Mouse (Mus musculus): Measurements from ENCODE around the gene Hoxb6. TPM values are rescaled to one million over a fixed set of nuclear protein-coding genes. Genes with fewer than 3 reads are reported as not detected.

Gene Hoxb6
- polyA plus RNA-seq (2014; fragmentation: Nextera tagmentation; extraction: Ambion mirVana), result not detected in 2 replicates

GRCm38 (mm10) chr11:96291681-96292564 lies at the start of gene Hoxb6:
Gene Hoxb6 (plus strand): TSS chr11:96292476.
- H3K9me3 ChIP-seq (ENCODE audit: control insufficient read depth, low read length), result no peaks in the 10 kb centered on the region
- no peaks in the 10 kb centered on the region for H3K36me3 ChIP-seq (ENCODE audit: control insufficient read depth, insufficient read depth, low read length)
- H3K4me3 ChIP-seq (ENCODE audit: control insufficient read depth in 1 of 2, insufficient read depth in 1 of 2, low read depth in 1 of 2, low read length in 2 of 2), result no peak within 1 kb of the TSS
- WGBS, result 2% methylated on average over 22 of the region's 22 CpGs
- H3K4me1 ChIP-seq (ENCODE audit: control insufficient read depth in 2 of 2, insufficient read depth in 2 of 2, low read length in 2 of 2), result peaks cover 0 to under 1% of the 10 kb centered on the region in 2 experiments; a peak in 1 of 4 replicates
- H3K4me2 ChIP-seq (ENCODE audit: low read length), result no peak within 1 kb of the TSS
- no peak for ATAC-seq (ENCODE audit: insufficient number of reproducible peaks, insufficient read depth, low FRiP score, low read depth)
- H3K9ac ChIP-seq (ENCODE audit: low read length), result no peak within 1 kb of the TSS
- H3K27ac ChIP-seq (replicated peaks in 1 of 2; ENCODE audit: control insufficient read depth in 1 of 2, insufficient read depth in 1 of 2, low read depth in 2 of 2, low read length in 2 of 2), result no peak within 1 kb of the TSS
- H3K27me3 ChIP-seq (ENCODE audit: control insufficient read depth, insufficient read depth, low read length), result peaks cover 100% of the 10 kb centered on the region

DNA sequence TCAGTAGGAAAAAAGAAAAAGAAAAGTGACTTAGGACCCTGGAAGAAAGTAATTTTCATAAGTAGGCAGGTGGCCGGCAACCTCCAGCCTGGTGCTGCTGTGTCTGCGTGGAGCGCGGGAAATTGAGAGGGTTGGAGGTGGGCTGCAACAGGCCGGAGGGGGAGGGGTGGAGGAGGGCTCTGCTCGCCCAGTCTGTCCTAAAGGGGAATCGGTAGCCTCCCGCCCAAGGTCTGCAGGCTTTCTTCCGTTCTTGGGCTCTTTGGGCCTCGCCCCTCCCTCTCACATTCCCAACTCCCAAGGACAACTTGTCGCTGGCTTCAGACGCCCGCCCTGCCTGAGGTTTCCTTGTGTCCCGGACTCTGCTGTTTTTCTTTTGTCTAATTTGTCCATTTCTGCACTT lies 41.4 kb upstream of the Hoxb6 start:
- H3K27me3 ChIP-seq (ENCODE audit: control insufficient read depth, insufficient read depth, low read length), result peaks cover 87% of the 10 kb centered on the region
- H3K27ac ChIP-seq (replicated peaks in 1 of 2; ENCODE audit: control insufficient read depth in 1 of 2, insufficient read depth in 1 of 2, low read depth in 2 of 2, low read length in 2 of 2), result no peak overlapping the region
- H3K4me1 ChIP-seq (ENCODE audit: control insufficient read depth in 2 of 2, insufficient read depth in 2 of 2, low read length in 2 of 2), result no peaks in the 10 kb centered on the region; a peak in 1 of 4 replicates
- no peak overlapping the region for H3K4me2 ChIP-seq (ENCODE audit: low read length)
- H3K4me3 ChIP-seq (ENCODE audit: control insufficient read depth in 1 of 2, insufficient read depth in 1 of 2, low read depth in 1 of 2, low read length in 2 of 2), result no peak overlapping the region
- WGBS, result 0% methylated on average over 14 of the region's 14 CpGs
- no peak for ATAC-seq (ENCODE audit: insufficient number of reproducible peaks, insufficient read depth, low FRiP score, low read depth)
- no peaks in the 10 kb centered on the region for H3K9me3 ChIP-seq (ENCODE audit: control insufficient read depth, low read length)
- no peaks in the 10 kb centered on the region for H3K36me3 ChIP-seq (ENCODE audit: control insufficient read depth, insufficient read depth, low read length)
- H3K9ac ChIP-seq (ENCODE audit: low read length), result no peak overlapping the region

DNA sequence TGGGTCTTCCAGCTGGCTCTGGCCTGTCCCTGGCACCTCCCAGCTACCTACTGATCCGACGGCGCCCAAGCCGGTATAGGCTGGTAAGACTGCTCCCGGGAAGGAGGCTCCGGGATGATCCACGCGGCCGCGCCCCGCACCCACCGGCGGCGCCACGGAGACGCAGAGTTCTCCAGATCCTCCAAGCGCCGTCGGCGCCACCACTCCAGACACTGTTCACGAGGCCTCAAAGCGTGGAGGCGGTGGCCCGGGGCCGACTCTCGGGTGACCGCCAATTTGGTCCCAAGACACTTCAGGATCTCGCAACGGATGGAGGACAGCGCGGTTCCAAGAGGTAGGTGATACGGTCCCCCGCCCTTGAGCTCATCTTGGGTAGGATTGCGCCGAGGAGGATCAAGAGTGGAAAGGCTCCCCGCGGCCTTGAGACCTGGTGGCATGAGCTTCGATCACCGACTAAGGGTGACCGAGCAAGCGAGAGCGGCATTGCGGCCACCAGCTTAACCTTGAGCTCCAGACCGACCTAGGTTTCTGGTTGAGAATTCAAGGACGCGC lies 40.7 kb upstream of the Hoxb6 start:
- H3K4me2 ChIP-seq (ENCODE audit: low read length), result no peak overlapping the region
- 1% methylated on average over 46 of the region's 46 CpGs for WGBS
- peaks cover 87% of the 10 kb centered on the region for H3K27me3 ChIP-seq (ENCODE audit: control insufficient read depth, insufficient read depth, low read length)
- H3K4me3 ChIP-seq (ENCODE audit: control insufficient read depth in 1 of 2, insufficient read depth in 1 of 2, low read depth in 1 of 2, low read length in 2 of 2), result no peak overlapping the region
- no peak overlapping the region for H3K27ac ChIP-seq (replicated peaks in 1 of 2; ENCODE audit: control insufficient read depth in 1 of 2, insufficient read depth in 1 of 2, low read depth in 2 of 2, low read length in 2 of 2)
- H3K36me3 ChIP-seq (ENCODE audit: control insufficient read depth, insufficient read depth, low read length), result no peaks in the 10 kb centered on the region
- H3K9ac ChIP-seq (ENCODE audit: low read length), result no peak overlapping the region
- ATAC-seq (ENCODE audit: insufficient number of reproducible peaks, insufficient read depth, low FRiP score, low read depth), result no peak
- H3K9me3 ChIP-seq (ENCODE audit: control insufficient read depth, low read length), result no peaks in the 10 kb centered on the region
- no peaks in the 10 kb centered on the region; a peak in 1 of 4 replicates for H3K4me1 ChIP-seq (ENCODE audit: control insufficient read depth in 2 of 2, insufficient read depth in 2 of 2, low read length in 2 of 2)

DNA sequence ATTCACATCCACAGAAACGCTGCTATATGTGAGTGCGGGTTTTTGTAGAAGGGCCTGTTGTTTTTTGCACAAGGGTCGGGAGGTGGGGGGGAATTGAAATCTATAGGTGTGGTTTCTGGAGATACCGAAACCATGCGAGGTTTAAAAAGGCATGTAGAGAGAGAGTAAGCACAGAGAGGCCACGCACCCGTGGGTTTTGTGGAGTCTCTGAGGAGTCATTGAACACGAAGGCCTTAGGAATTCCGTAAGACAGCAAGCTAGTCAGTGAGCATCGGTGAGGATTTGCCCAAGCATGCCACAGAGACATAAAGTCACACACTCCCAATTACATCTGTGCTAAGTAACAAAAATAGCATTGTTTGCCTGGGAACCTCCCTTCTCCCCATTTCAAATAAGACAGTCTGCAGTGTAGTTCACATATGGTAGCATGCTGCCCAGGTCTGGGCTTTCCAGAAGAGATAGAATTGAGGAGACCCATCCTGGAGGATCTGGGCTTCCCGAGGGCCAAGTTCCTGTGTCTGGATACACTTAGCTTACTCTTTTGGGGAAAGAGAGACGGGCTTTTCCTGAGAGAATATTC lies 39.6 kb upstream of the Hoxb6 start:
- H3K4me2 ChIP-seq (ENCODE audit: low read length), result no peak overlapping the region
- peaks cover 88% of the 10 kb centered on the region for H3K27me3 ChIP-seq (ENCODE audit: control insufficient read depth, insufficient read depth, low read length)
- WGBS, result 4% methylated on average over 12 of the region's 12 CpGs
- no peak overlapping the region for H3K9ac ChIP-seq (ENCODE audit: low read length)
- H3K9me3 ChIP-seq (ENCODE audit: control insufficient read depth, low read length), result no peaks in the 10 kb centered on the region
- H3K4me1 ChIP-seq (ENCODE audit: control insufficient read depth in 2 of 2, insufficient read depth in 2 of 2, low read length in 2 of 2), result no peaks in the 10 kb centered on the region; a peak in 1 of 4 replicates
- no peak overlapping the region for H3K4me3 ChIP-seq (ENCODE audit: control insufficient read depth in 1 of 2, insufficient read depth in 1 of 2, low read depth in 1 of 2, low read length in 2 of 2)
- no peak for ATAC-seq (ENCODE audit: insufficient number of reproducible peaks, insufficient read depth, low FRiP score, low read depth)
- H3K27ac ChIP-seq (replicated peaks in 1 of 2; ENCODE audit: control insufficient read depth in 1 of 2, insufficient read depth in 1 of 2, low read depth in 2 of 2, low read length in 2 of 2), result no peak overlapping the region
- H3K36me3 ChIP-seq (ENCODE audit: control insufficient read depth, insufficient read depth, low read length), result no peaks in the 10 kb centered on the region

- Histone ChIP-seq H3K9me3 (ENCODE audit: control insufficient read depth, low read length) (no peaks in the 10 kb centered on the region), H3K9ac (ENCODE audit: low read length) (no peak overlapping the region), H3K27me3 (ENCODE audit: control insufficient read depth, insufficient read depth, low read length) (peaks cover 97% of the 10 kb centered on the region), H3K36me3 (ENCODE audit: control insufficient read depth, insufficient read depth, low read length) (no peaks in the 10 kb centered on the region), H3K27ac (replicated peaks in 1 of 2; ENCODE audit: control insufficient read depth in 1 of 2, insufficient read depth in 1 of 2, low read depth in 2 of 2, low read length in 2 of 2) (no peak overlapping the region), H3K4me1 (ENCODE audit: control insufficient read depth in 2 of 2, insufficient read depth in 2 of 2, low read length in 2 of 2) (no peaks in the 10 kb centered on the region; a peak in 1 of 4 replicates), H3K4me2 (ENCODE audit: low read length) (no peak overlapping the region), H3K4me3 (ENCODE audit: control insufficient read depth in 1 of 2, insufficient read depth in 1 of 2, low read depth in 1 of 2, low read length in 2 of 2) (no peak overlapping the region)
- ATAC-seq (ENCODE audit: insufficient number of reproducible peaks, insufficient read depth, low FRiP score, low read depth), result no peak
- under 1% methylated on average over 11 of the region's 11 CpGs for WGBS
Observed at GRCm38 (mm10) chr11:96254221-96254620, 38.1 kb upstream of the Hoxb6 start.

- WGBS, result 2% methylated on average over 39 of the region's 39 CpGs
- H3K9me3 ChIP-seq (ENCODE audit: control insufficient read depth, low read length), result no peaks in the 10 kb centered on the region
- no peak overlapping the region for H3K27ac ChIP-seq (replicated peaks in 1 of 2; ENCODE audit: control insufficient read depth in 1 of 2, insufficient read depth in 1 of 2, low read depth in 2 of 2, low read length in 2 of 2)
- no peak overlapping the region for H3K9ac ChIP-seq (ENCODE audit: low read length)
- no peak overlapping the region for H3K4me2 ChIP-seq (ENCODE audit: low read length)
- H3K4me3 ChIP-seq (ENCODE audit: control insufficient read depth in 1 of 2, insufficient read depth in 1 of 2, low read depth in 1 of 2, low read length in 2 of 2), result no peak overlapping the region
- ATAC-seq (ENCODE audit: insufficient number of reproducible peaks, insufficient read depth, low FRiP score, low read depth), result no peak
- H3K36me3 ChIP-seq (ENCODE audit: control insufficient read depth, insufficient read depth, low read length), result no peaks in the 10 kb centered on the region
- no peaks in the 10 kb centered on the region; a peak in 1 of 4 replicates for H3K4me1 ChIP-seq (ENCODE audit: control insufficient read depth in 2 of 2, insufficient read depth in 2 of 2, low read length in 2 of 2)
- peaks cover 97% of the 10 kb centered on the region for H3K27me3 ChIP-seq (ENCODE audit: control insufficient read depth, insufficient read depth, low read length)
Observed at GRCm38 (mm10) chr11:96255111-96255995, 36.9 kb upstream of the Hoxb6 start.

- Histone ChIP-seq H3K4me1 (ENCODE audit: control insufficient read depth in 2 of 2, insufficient read depth in 2 of 2, low read length in 2 of 2) (no peaks in the 10 kb centered on the region; a peak in 1 of 4 replicates), H3K4me2 (ENCODE audit: low read length) (no peak overlapping the region), H3K9me3 (ENCODE audit: control insufficient read depth, low read length) (no peaks in the 10 kb centered on the region), H3K27me3 (ENCODE audit: control insufficient read depth, insufficient read depth, low read length) (peaks cover 97% of the 10 kb centered on the region), H3K9ac (ENCODE audit: low read length) (no peak overlapping the region), H3K4me3 (ENCODE audit: control insufficient read depth in 1 of 2, insufficient read depth in 1 of 2, low read depth in 1 of 2, low read length in 2 of 2) (no peak overlapping the region), H3K36me3 (ENCODE audit: control insufficient read depth, insufficient read depth, low read length) (no peaks in the 10 kb centered on the region), H3K27ac (replicated peaks in 1 of 2; ENCODE audit: control insufficient read depth in 1 of 2, insufficient read depth in 1 of 2, low read depth in 2 of 2, low read length in 2 of 2) (no peak overlapping the region)
- no peak for ATAC-seq (ENCODE audit: insufficient number of reproducible peaks, insufficient read depth, low FRiP score, low read depth)
- WGBS, result 5% methylated on average over 14 of the region's 14 CpGs
Observed at GRCm38 (mm10) chr11:96255996-96256445, 36.3 kb upstream of the Hoxb6 start.
